Mouse (Mus musculus) MEL (cell line): Measurements from ENCODE around the gene Pdzd2. TPM values are rescaled to one million over a fixed set of nuclear protein-coding genes. Genes with fewer than 3 reads are reported as not detected.

ENCODE experiments used
- DNase-seq: peaks from one replicate; pipeline ENCODE4 v3.0.0; 2011; ENCODE audit warnings: low read depth, low spot score
- H3K27ac ChIP-seq: 2 replicates; pipeline ENCODE4 v1.5.1; 2012; ENCODE audit warnings: low read depth, mild to moderate bottlenecking, control low read depth, low read length, moderate library complexity; ENCODE audit not compliant: control insufficient read depth
- H3K27me3 ChIP-seq, 2 experiments: fragments of 150-350 bp in 1 of 2; sonication (generic) in 1 of 2; 2 replicates each; pipeline ENCODE4 v1.6.1; 2012; ENCODE audit warnings: low read length in 2 of 2, mild to moderate bottlenecking in 2 of 2, improper control_type of control experiment in 1 of 2, moderate library complexity in 1 of 2; ENCODE audit not compliant: insufficient read depth in 2 of 2, control insufficient read depth in 1 of 2
- H3K36me3 ChIP-seq, 2 experiments: 2 replicates each; pipeline ENCODE4 v1.6.1; 2012 to 2014; ENCODE audit warnings: low read length in 2 of 2, improper control_type of control experiment in 1 of 2, inconsistent platforms in 1 of 2, mild to moderate bottlenecking in 1 of 2; ENCODE audit not compliant: insufficient read depth in 2 of 2, control insufficient read depth in 1 of 2
- H3K4me1 ChIP-seq, 2 experiments: fragments of 150-350 bp in 1 of 2; sonication (generic) in 1 of 2; 2 replicates each; pipeline ENCODE4 v1.6.1; 2012; ENCODE audit warnings: low read length in 2 of 2, improper control_type of control experiment in 1 of 2, mild to moderate bottlenecking in 1 of 2; ENCODE audit not compliant: insufficient read depth in 2 of 2, control insufficient read depth in 1 of 2
- H3K4me3 ChIP-seq, 2 experiments: fragments of 150-350 bp in 1 of 2; sonication (generic) in 1 of 2; 2 replicates each; pipeline ENCODE4 v1.5.1; 2012; ENCODE audit warnings: low read depth in 2 of 2, low read length in 2 of 2, mild to moderate bottlenecking in 2 of 2, moderate library complexity in 2 of 2, control low read depth in 1 of 2, improper control_type of control experiment in 1 of 2; ENCODE audit not compliant: control insufficient read depth in 1 of 2, insufficient read depth in 1 of 2
- H3K79me2 ChIP-seq: 2 replicates; pipeline ENCODE4 v1.6.1; 2012; ENCODE audit warnings: mild to moderate bottlenecking, low read length, moderate library complexity; ENCODE audit not compliant: control insufficient read depth, poor library complexity, insufficient read depth
- H3K9ac ChIP-seq: 2 replicates; pipeline ENCODE4 v1.6.1; 2012; ENCODE audit warnings: low read depth, mild to moderate bottlenecking, control low read depth, low read length, moderate library complexity; ENCODE audit not compliant: control insufficient read depth, poor library complexity, severe bottlenecking
- H3K9me3 ChIP-seq: fragments of 150-350 bp; sonication (generic); replicated peaks from 2 replicates; pipeline ENCODE4 v1.6.1; 2012; ENCODE audit warnings: mild to moderate bottlenecking, low read length, improper control_type of control experiment, moderate library complexity; ENCODE audit not compliant: insufficient read depth
- BHLHE40 ChIP-seq: IDR thresholded peaks from 2 replicates; pipeline ENCODE4 v1.6.1; 2012; ENCODE audit warnings: low read depth, mild to moderate bottlenecking, inconsistent platforms, low read length, improper control_type of control experiment, borderline replicate concordance
- CHD1 ChIP-seq: IDR thresholded peaks from 2 replicates; pipeline ENCODE4 v1.6.1; 2012; ENCODE audit warnings: low read depth, mild to moderate bottlenecking, inconsistent platforms, low read length, improper control_type of control experiment
- CHD2 ChIP-seq: IDR thresholded peaks from 2 replicates; pipeline ENCODE4 v1.6.1; 2011; ENCODE audit warnings: low read length, improper control_type of control experiment
- EP300 ChIP-seq, 2 experiments: IDR thresholded peaks; 2 replicates each; pipeline ENCODE4 v1.6.1; 2011; ENCODE audit warnings: improper control_type of control experiment in 2 of 2, low read length in 2 of 2, low read depth in 1 of 2, mild to moderate bottlenecking in 1 of 2
- GABPA ChIP-seq: IDR thresholded peaks from 2 replicates; pipeline ENCODE4 v1.6.1; 2012; ENCODE audit warnings: low read depth, mild to moderate bottlenecking, inconsistent platforms, low read length, improper control_type of control experiment, moderate library complexity
- HCFC1 ChIP-seq: IDR thresholded peaks from 2 replicates; pipeline ENCODE4 v1.6.1; 2012; ENCODE audit warnings: low read depth, mild to moderate bottlenecking, inconsistent platforms, low read length, improper control_type of control experiment, moderate library complexity
- KAT2A ChIP-seq: conservative IDR thresholded peaks from 2 replicates; pipeline ENCODE4 v1.6.1; 2012; ENCODE audit warnings: low read depth, low read length, improper control_type of control experiment, inconsistent platforms
- MAFK ChIP-seq: IDR thresholded peaks from 2 replicates; pipeline ENCODE4 v1.6.1; 2011; ENCODE audit warnings: low read depth, mild to moderate bottlenecking, low read length, improper control_type of control experiment, borderline replicate concordance
- MEF2A ChIP-seq: IDR thresholded peaks from 2 replicates; pipeline ENCODE4 v1.6.1; 2014; ENCODE audit warnings: low read depth, mild to moderate bottlenecking, inconsistent platforms, low read length, improper control_type of control experiment; ENCODE audit not compliant: poor library complexity, insufficient replicate concordance, severe bottlenecking; ENCODE audit errors: extremely low read depth
- MXI1 ChIP-seq: IDR thresholded peaks from 2 replicates; pipeline ENCODE4 v1.6.1; 2011; ENCODE audit warnings: mild to moderate bottlenecking, low read depth, low read length, improper control_type of control experiment
- NRF1 ChIP-seq: IDR thresholded peaks from 2 replicates; pipeline ENCODE4 v1.6.1; 2014; ENCODE audit warnings: low read depth, mild to moderate bottlenecking, inconsistent platforms, low read length, improper control_type of control experiment, moderate library complexity; ENCODE audit not compliant: poor library complexity, insufficient read depth, severe bottlenecking
- RAD21 ChIP-seq: IDR thresholded peaks from 2 replicates; pipeline ENCODE4 v1.6.1; 2011; ENCODE audit warnings: mild to moderate bottlenecking, low read depth, low read length, improper control_type of control experiment
- SIN3A ChIP-seq: IDR thresholded peaks from 2 replicates; pipeline ENCODE4 v1.6.1; 2012; ENCODE audit warnings: low read length, improper control_type of control experiment, inconsistent platforms
- TBP ChIP-seq: IDR thresholded peaks from 2 replicates; pipeline ENCODE4 v1.8.0; 2011; ENCODE audit warnings: low read depth, low read length, improper control_type of control experiment
- TCF12 ChIP-seq: IDR thresholded peaks from 2 replicates; pipeline ENCODE4 v1.6.1; 2014; ENCODE audit warnings: low read depth, mild to moderate bottlenecking, inconsistent platforms, low read length, improper control_type of control experiment, moderate library complexity
- UBTF ChIP-seq: IDR thresholded peaks from 2 replicates; pipeline ENCODE4 v1.6.1; 2012; ENCODE audit warnings: low read depth, mild to moderate bottlenecking, inconsistent platforms, low read length, improper control_type of control experiment, moderate library complexity, borderline replicate concordance; ENCODE audit not compliant: insufficient read depth
- ZC3H11A ChIP-seq: IDR thresholded peaks from 2 replicates; pipeline ENCODE4 v1.6.1; 2012; ENCODE audit warnings: low read depth, mild to moderate bottlenecking, inconsistent platforms, low read length, improper control_type of control experiment
- ZMIZ1 ChIP-seq: IDR thresholded peaks from 2 replicates; pipeline ENCODE4 v1.6.1; 2012; ENCODE audit warnings: low read depth, mild to moderate bottlenecking, inconsistent platforms, low read length, improper control_type of control experiment, moderate library complexity
- polyA plus RNA-seq, 2 experiments: library from polyadenylated mRNA; stranded (reverse) in 1 of 2; unstranded in 1 of 2; fragments of >175 nt in 1 of 2; fragments of >200 nt in 1 of 2; gene quantifications; 2 replicates each; pipeline versions ENCODE4 v1.2.1 to v1.2.4; 2012; ENCODE audit warnings: low replicate concordance in 2 of 2, low read depth in 1 of 2; ENCODE audit not compliant: insufficient read length in 2 of 2, insufficient read depth in 1 of 2, missing spikeins in 1 of 2
- total RNA-seq: library from RNA; depleted of rRNA; stranded (reverse); fragments of 300-350 nt; gene quantifications from 2 replicates; pipeline ENCODE4 v1.2.3, GENCODE M21; 2012

The Pdzd2 gene
- total and polyA plus RNA-seq, 3 experiments = 0.15 to 0.33 TPM; not detected in 1

DNA sequence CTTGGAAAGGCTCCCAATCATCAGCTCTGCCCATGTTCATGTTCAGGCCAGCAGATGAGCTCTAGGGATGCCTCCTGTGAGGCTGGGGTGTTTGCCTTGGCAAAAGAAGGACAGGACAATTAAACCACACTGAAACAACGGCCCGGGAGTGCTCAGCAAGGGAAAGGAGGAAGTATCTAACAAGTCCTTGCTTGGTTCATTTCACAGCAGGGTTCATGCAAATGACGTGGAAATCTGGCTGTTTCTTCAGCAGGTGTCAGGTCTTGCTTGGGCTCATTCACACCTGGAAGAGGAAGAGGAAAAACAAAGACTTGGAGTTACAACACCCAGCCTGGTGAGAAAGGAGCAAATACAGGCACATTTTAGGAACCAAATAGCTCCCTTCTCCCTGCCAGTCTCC lies 147.1 kb downstream of the Pdzd2 start:
- H3K9ac ChIP-seq = no peak overlapping the region
- no peaks in the 10 kb centered on the region for H3K9me3 ChIP-seq
- no peak overlapping the region for H3K27ac ChIP-seq
- no peak overlapping the region for H3K4me3 ChIP-seq
- TF ChIP-seq MAFK = no peak
- no peak for TF ChIP-seq RAD21
- TF ChIP-seq ZC3H11A = no peak
- TF ChIP-seq TBP = no peak
- TF ChIP-seq GABPA = no peak
- no peak for TF ChIP-seq TCF12
- TF ChIP-seq BHLHE40 = no peak
- TF ChIP-seq MXI1 = no peak
- TF ChIP-seq CHD1 = no peak
- TF ChIP-seq HCFC1 = no peak
- no peak for DNase-seq
- H3K36me3 ChIP-seq = no peaks in the 10 kb centered on the region
- H3K79me2 ChIP-seq = no peaks in the 10 kb centered on the region
- H3K4me1 ChIP-seq = no peaks in the 10 kb centered on the region
- H3K27me3 ChIP-seq = peaks cover under 1 to 1% of the 10 kb centered on the region in 2 experiments; a peak in 3 of 4 replicates

DNA sequence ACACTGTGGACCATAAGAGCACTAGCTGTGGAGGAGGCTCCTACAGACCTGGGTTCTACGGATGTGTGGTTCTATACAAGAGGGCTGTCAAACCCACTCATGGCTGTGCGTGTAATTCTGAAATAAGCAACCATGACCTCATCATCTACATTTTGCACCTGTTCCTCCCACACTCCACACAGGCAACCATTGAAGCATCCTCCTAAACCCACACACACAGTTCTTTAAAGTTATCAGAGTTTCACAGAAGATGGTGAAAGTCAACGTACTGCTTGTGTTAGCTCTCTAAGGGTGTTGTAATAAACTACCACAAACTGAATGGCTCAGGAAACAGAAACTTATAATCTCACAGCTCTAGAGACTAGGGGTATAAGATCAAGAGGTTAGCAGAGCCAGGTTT lies 151.1 kb downstream of the Pdzd2 start:
- no peaks in the 10 kb centered on the region for H3K79me2 ChIP-seq
- no peaks in the 10 kb centered on the region for H3K4me1 ChIP-seq
- no peaks in the 10 kb centered on the region for H3K36me3 ChIP-seq
- TF ChIP-seq BHLHE40 (no peak), CHD2 (no peak), ZMIZ1 (no peak), RAD21 (no peak), SIN3A (no peak), MEF2A (no peak), MXI1 (no peak), UBTF (no peak), EP300 (IDR thresholded peaks at IDR 0.05; ENCODE audit: low read depth in 1 of 2, low read length in 2 of 2) (no peak), NRF1 (no peak), TCF12 (no peak), KAT2A (no peak)
- peaks cover 0 to 4% of the 10 kb centered on the region in 2 experiments; a peak in 1 of 4 replicates for H3K27me3 ChIP-seq
- no peak for DNase-seq
- H3K27ac ChIP-seq = no peak overlapping the region
- no peak overlapping the region for H3K9ac ChIP-seq
- H3K4me3 ChIP-seq = no peak overlapping the region
- H3K9me3 ChIP-seq = no peaks in the 10 kb centered on the region
